Mouse (Mus musculus) MEL (cell line): ENCODE measurements around the gene Smarcd1. TPM values are rescaled to one million over a fixed set of nuclear protein-coding genes. Genes with fewer than 3 reads are reported as not detected.

ENCODE experiments used
- DNase-seq: peaks from one replicate; pipeline ENCODE4 v3.0.0; 2011; ENCODE audit warnings: low read depth, low spot score
- H3K27ac ChIP-seq: 2 replicates; pipeline ENCODE4 v1.5.1; 2012; ENCODE audit warnings: low read depth, mild to moderate bottlenecking, control low read depth, low read length, moderate library complexity; ENCODE audit not compliant: control insufficient read depth
- H3K27me3 ChIP-seq, 2 experiments: fragments of 150-350 bp in 1 of 2; sonication (generic) in 1 of 2; 2 replicates each; pipeline ENCODE4 v1.6.1; 2012; ENCODE audit warnings: low read length in 2 of 2, mild to moderate bottlenecking in 2 of 2, improper control_type of control experiment in 1 of 2, moderate library complexity in 1 of 2; ENCODE audit not compliant: insufficient read depth in 2 of 2, control insufficient read depth in 1 of 2
- H3K36me3 ChIP-seq, 2 experiments: 2 replicates each; pipeline ENCODE4 v1.6.1; 2012 to 2014; ENCODE audit warnings: low read length in 2 of 2, improper control_type of control experiment in 1 of 2, inconsistent platforms in 1 of 2, mild to moderate bottlenecking in 1 of 2; ENCODE audit not compliant: insufficient read depth in 2 of 2, control insufficient read depth in 1 of 2
- H3K4me1 ChIP-seq, 2 experiments: fragments of 150-350 bp in 1 of 2; sonication (generic) in 1 of 2; 2 replicates each; pipeline ENCODE4 v1.6.1; 2012; ENCODE audit warnings: low read length in 2 of 2, improper control_type of control experiment in 1 of 2, mild to moderate bottlenecking in 1 of 2; ENCODE audit not compliant: insufficient read depth in 2 of 2, control insufficient read depth in 1 of 2
- H3K4me3 ChIP-seq, 2 experiments: fragments of 150-350 bp in 1 of 2; sonication (generic) in 1 of 2; 2 replicates each; pipeline ENCODE4 v1.5.1; 2012; ENCODE audit warnings: low read depth in 2 of 2, low read length in 2 of 2, mild to moderate bottlenecking in 2 of 2, moderate library complexity in 2 of 2, control low read depth in 1 of 2, improper control_type of control experiment in 1 of 2; ENCODE audit not compliant: control insufficient read depth in 1 of 2, insufficient read depth in 1 of 2
- H3K79me2 ChIP-seq: 2 replicates; pipeline ENCODE4 v1.6.1; 2012; ENCODE audit warnings: mild to moderate bottlenecking, low read length, moderate library complexity; ENCODE audit not compliant: control insufficient read depth, poor library complexity, insufficient read depth
- H3K9ac ChIP-seq: 2 replicates; pipeline ENCODE4 v1.6.1; 2012; ENCODE audit warnings: low read depth, mild to moderate bottlenecking, control low read depth, low read length, moderate library complexity; ENCODE audit not compliant: control insufficient read depth, poor library complexity, severe bottlenecking
- H3K9me3 ChIP-seq: fragments of 150-350 bp; sonication (generic); replicated peaks from 2 replicates; pipeline ENCODE4 v1.6.1; 2012; ENCODE audit warnings: mild to moderate bottlenecking, low read length, improper control_type of control experiment, moderate library complexity; ENCODE audit not compliant: insufficient read depth
- CHD1 ChIP-seq: IDR thresholded peaks from 2 replicates; pipeline ENCODE4 v1.6.1; 2012; ENCODE audit warnings: low read depth, mild to moderate bottlenecking, inconsistent platforms, low read length, improper control_type of control experiment
- CTCF ChIP-seq, 3 experiments: IDR thresholded peaks in 2 of 3; conservative IDR thresholded peaks in 1 of 3; 2 replicates each; pipeline ENCODE4 v1.5.1; 2011 to 2012; ENCODE audit warnings: low read length in 3 of 3, low read depth in 2 of 3, mild to moderate bottlenecking in 2 of 3, improper control_type of control experiment in 1 of 3, inconsistent platforms in 1 of 3, mixed read lengths in 1 of 3, moderate library complexity in 1 of 3; ENCODE audit not compliant: control insufficient read depth in 1 of 3, insufficient read depth in 1 of 3, poor library complexity in 1 of 3, severe bottlenecking in 1 of 3
- EP300 ChIP-seq, 2 experiments: IDR thresholded peaks; 2 replicates each; pipeline ENCODE4 v1.6.1; 2011; ENCODE audit warnings: improper control_type of control experiment in 2 of 2, low read length in 2 of 2, low read depth in 1 of 2, mild to moderate bottlenecking in 1 of 2
- GABPA ChIP-seq: IDR thresholded peaks from 2 replicates; pipeline ENCODE4 v1.6.1; 2012; ENCODE audit warnings: low read depth, mild to moderate bottlenecking, inconsistent platforms, low read length, improper control_type of control experiment, moderate library complexity
- GATA1 ChIP-seq: IDR thresholded peaks from 2 replicates; pipeline ENCODE4 v1.6.1; 2011; ENCODE audit warnings: low read depth, low read length, improper control_type of control experiment
- HCFC1 ChIP-seq: IDR thresholded peaks from 2 replicates; pipeline ENCODE4 v1.6.1; 2012; ENCODE audit warnings: low read depth, mild to moderate bottlenecking, inconsistent platforms, low read length, improper control_type of control experiment, moderate library complexity
- MAX ChIP-seq: IDR thresholded peaks from 2 replicates; pipeline ENCODE4 v1.6.1; 2011; ENCODE audit warnings: low read length, improper control_type of control experiment
- MAZ ChIP-seq: IDR thresholded peaks from 2 replicates; pipeline ENCODE4 v1.6.1; 2012; ENCODE audit warnings: low read depth, mild to moderate bottlenecking, inconsistent platforms, low read length, improper control_type of control experiment
- MEF2A ChIP-seq: IDR thresholded peaks from 2 replicates; pipeline ENCODE4 v1.6.1; 2014; ENCODE audit warnings: low read depth, mild to moderate bottlenecking, inconsistent platforms, low read length, improper control_type of control experiment; ENCODE audit not compliant: poor library complexity, insufficient replicate concordance, severe bottlenecking; ENCODE audit errors: extremely low read depth
- POLR2A ChIP-seq, 2 experiments: IDR thresholded peaks; 2 replicates each; pipeline ENCODE4 v1.6.1; 2011 to 2012; ENCODE audit warnings: low read length in 2 of 2, mild to moderate bottlenecking in 2 of 2, control low read depth in 1 of 2, improper control_type of control experiment in 1 of 2, low read depth in 1 of 2, moderate library complexity in 1 of 2; ENCODE audit not compliant: control insufficient read depth in 1 of 2, insufficient read depth in 1 of 2, poor library complexity in 1 of 2
- RCOR1 ChIP-seq: IDR thresholded peaks from 2 replicates; pipeline ENCODE4 v1.6.1; 2012; ENCODE audit warnings: low read depth, mild to moderate bottlenecking, inconsistent platforms, low read length, improper control_type of control experiment
- SMC3 ChIP-seq: IDR thresholded peaks from 2 replicates; pipeline ENCODE4 v1.6.1; 2011; ENCODE audit warnings: low read depth, low read length, improper control_type of control experiment
- TBP ChIP-seq: IDR thresholded peaks from 2 replicates; pipeline ENCODE4 v1.8.0; 2011; ENCODE audit warnings: low read depth, low read length, improper control_type of control experiment
- TCF12 ChIP-seq: IDR thresholded peaks from 2 replicates; pipeline ENCODE4 v1.6.1; 2014; ENCODE audit warnings: low read depth, mild to moderate bottlenecking, inconsistent platforms, low read length, improper control_type of control experiment, moderate library complexity
- UBTF ChIP-seq: IDR thresholded peaks from 2 replicates; pipeline ENCODE4 v1.6.1; 2012; ENCODE audit warnings: low read depth, mild to moderate bottlenecking, inconsistent platforms, low read length, improper control_type of control experiment, moderate library complexity, borderline replicate concordance; ENCODE audit not compliant: insufficient read depth
- ZMIZ1 ChIP-seq: IDR thresholded peaks from 2 replicates; pipeline ENCODE4 v1.6.1; 2012; ENCODE audit warnings: low read depth, mild to moderate bottlenecking, inconsistent platforms, low read length, improper control_type of control experiment, moderate library complexity
- ZNF384 ChIP-seq: IDR thresholded peaks from 2 replicates; pipeline ENCODE4 v1.6.1; 2012; ENCODE audit warnings: low read depth, mild to moderate bottlenecking, inconsistent platforms, low read length, improper control_type of control experiment
- polyA plus RNA-seq, 2 experiments: library from polyadenylated mRNA; stranded (reverse) in 1 of 2; unstranded in 1 of 2; fragments of >175 nt in 1 of 2; fragments of >200 nt in 1 of 2; gene quantifications; 2 replicates each; pipeline versions ENCODE4 v1.2.1 to v1.2.4; 2012; ENCODE audit warnings: low replicate concordance in 2 of 2, low read depth in 1 of 2; ENCODE audit not compliant: insufficient read length in 2 of 2, insufficient read depth in 1 of 2, missing spikeins in 1 of 2
- total RNA-seq: library from RNA; depleted of rRNA; stranded (reverse); fragments of 300-350 nt; gene quantifications from 2 replicates; pipeline ENCODE4 v1.2.3, GENCODE M21; 2012

Gene Smarcd1
- total and polyA plus RNA-seq, 3 experiments = 20.1 to 247 (median 72.5) TPM

- TF ChIP-seq TCF12 (peak; percentile 94), CTCF (IDR thresholded peaks at IDR 0.05 in 2 of 3, conservative IDR thresholded peaks at IDR 0.05 in 1 of 3; ENCODE audit: control insufficient read depth in 1 of 3, insufficient read depth in 1 of 3, low read depth in 2 of 3, low read length in 3 of 3, poor library complexity in 1 of 3, severe bottlenecking in 1 of 3) (no peak), GATA1 (peak; percentile 84), CHD1 (no peak), SMC3 (no peak; the same call in 1 of the 2 replicates), ZNF384 (no peak), ZMIZ1 (no peak), TBP (no peak), MEF2A (no peak)
These were observed 13.5 kb downstream of the Smarcd1 start (continued) for GRCm38 (mm10) chr15:99715361-99715865.

- Histone ChIP-seq H3K27me3 (no peaks in the 10 kb centered on the region), H3K27ac (no peak overlapping the region)
- no peak for DNase-seq
- TF ChIP-seq EP300 (IDR thresholded peaks at IDR 0.05; ENCODE audit: low read depth in 1 of 2, low read length in 2 of 2) (no peak), RCOR1 (no peak), GABPA (no peak), HCFC1 (no peak), POLR2A (IDR thresholded peaks at IDR 0.05; ENCODE audit: control insufficient read depth in 1 of 2, insufficient read depth in 1 of 2, low read depth in 1 of 2, low read length in 2 of 2, poor library complexity in 1 of 2) (no peak), UBTF (no peak), SMC3 (no peak), MAX (no peak), CHD1 (no peak), TCF12 (no peak), MAZ (no peak)
- TF ChIP-seq, all 39 proteins: peak for 0
- Histone ChIP-seq H3K79me2 (no peaks in the 10 kb centered on the region), H3K4me1 (peaks cover 2 to 12% of the 10 kb centered on the region in 2 experiments), H3K9ac (no peak overlapping the region), H3K4me3 (no peak overlapping the region), H3K9me3 (no peaks in the 10 kb centered on the region), H3K36me3 (peaks cover 0 to 10% of the 10 kb centered on the region in 2 experiments; a peak in 2 of 4 replicates)
These were observed 14.2 kb downstream of the Smarcd1 start for GRCm38 (mm10) chr15:99715982-99716746.
